Mouse (Mus musculus): ENCODE results near the gene Fbxo2. TPM values are rescaled to one million over a fixed set of nuclear protein-coding genes. Genes with fewer than 3 reads are reported as not detected.
"Not testable (repeated sequence)": the region's sequence is repeated elsewhere in the genome, so short reads cannot be mapped to it uniquely, and the experiment has no call there.

Fbxo2 gene
- 0.55 and 0.67 TPM in 2 replicates for polyA plus RNA-seq (2012; rRNA removed)

- H3K27me3 ChIP-seq (ENCODE audit: control insufficient read depth, insufficient read depth, low read length): peaks cover 36% of the 10 kb centered on the region
- H3K4me1 ChIP-seq (ENCODE audit: control insufficient read depth, insufficient read depth, insufficient read length, low read length): peaks cover 15% of the 10 kb centered on the region; the same call in 1 of the 2 replicates
- WGBS: 3% methylated on average over 43 of the region's 43 CpGs
Measured at GRCm38 (mm10) chr4:148160436-148161390, at the start of gene Fbxo2, which contains the start of gene Fbxo44. Fbxo2 (plus strand) TSS chr4:148160621. Fbxo44 (minus strand) TSS chr4:148160482.

GRCm38 (mm10) chr4:148112519-148112918, 47.9 kb upstream of the Fbxo2 start:
- Histone ChIP-seq H3K4me3 (ENCODE audit: low read depth, low read length) (no peak overlapping the region), H3K36me3 (ENCODE audit: control insufficient read depth, insufficient read depth, low read length) (no peaks in the 10 kb centered on the region), H3K27me3 (ENCODE audit: control insufficient read depth, insufficient read depth, low read length) (no peaks in the 10 kb centered on the region), H3K27ac (ENCODE audit: insufficient read depth, low read depth, low read length) (no peak overlapping the region), H3K4me1 (ENCODE audit: control insufficient read depth, insufficient read depth, insufficient read length, low read length) (peaks cover 2% of the 10 kb centered on the region; the same call in 1 of the 2 replicates)
- TF ChIP-seq POLR2A (IDR thresholded peaks at IDR 0.05; ENCODE audit: low read depth, low read length) (no peak), CTCF (IDR thresholded peaks at IDR 0.05; ENCODE audit: extremely low read depth, insufficient read length, insufficient replicate concordance, low read depth, low read length) (no peak)
- 37% methylated on average over 12 of the region's 12 CpGs for WGBS

More at GRCm38 (mm10) chr4:148160436-148161390, at the start of gene Fbxo2, which contains the start of gene Fbxo44:
- no peak within 1 kb of the TSS for H3K27ac ChIP-seq (ENCODE audit: insufficient read depth, low read depth, low read length)
- peak within 1 kb of the TSS; percentile 74 for H3K4me3 ChIP-seq (ENCODE audit: low read depth, low read length)
- no peaks in the 10 kb centered on the region; the same call in 1 of the 2 replicates for H3K36me3 ChIP-seq (ENCODE audit: control insufficient read depth, insufficient read depth, low read length)
- no peak for TF ChIP-seq CTCF (IDR thresholded peaks at IDR 0.05; ENCODE audit: extremely low read depth, insufficient read length, insufficient replicate concordance, low read depth, low read length)
- TF ChIP-seq POLR2A (IDR thresholded peaks at IDR 0.05; ENCODE audit: low read depth, low read length): no peak

GRCm38 (mm10) chr4:148114758-148115391, 45.5 kb upstream of the Fbxo2 start:
- TF ChIP-seq CTCF (IDR thresholded peaks at IDR 0.05; ENCODE audit: extremely low read depth, insufficient read length, insufficient replicate concordance, low read depth, low read length): peak; percentile 99
- TF ChIP-seq POLR2A (IDR thresholded peaks at IDR 0.05; ENCODE audit: low read depth, low read length): no peak
- Histone ChIP-seq H3K4me1 (ENCODE audit: control insufficient read depth, insufficient read depth, insufficient read length, low read length) (peaks cover 2% of the 10 kb centered on the region; the same call in 1 of the 2 replicates), H3K27me3 (ENCODE audit: control insufficient read depth, insufficient read depth, low read length) (no peaks in the 10 kb centered on the region), H3K36me3 (ENCODE audit: control insufficient read depth, insufficient read depth, low read length) (no peaks in the 10 kb centered on the region), H3K4me3 (ENCODE audit: low read depth, low read length) (no peak overlapping the region), H3K27ac (ENCODE audit: insufficient read depth, low read depth, low read length) (no peak overlapping the region)
- WGBS: 6% methylated on average over 15 of the region's 15 CpGs

- H3K27me3 ChIP-seq (ENCODE audit: control insufficient read depth, insufficient read depth, low read length): no peaks in the 10 kb centered on the region
- 4% methylated on average over 15 of the region's 15 CpGs for WGBS
- H3K4me1 ChIP-seq (ENCODE audit: control insufficient read depth, insufficient read depth, insufficient read length, low read length): peaks cover 2% of the 10 kb centered on the region; the same call in 1 of the 2 replicates
- H3K36me3 ChIP-seq (ENCODE audit: control insufficient read depth, insufficient read depth, low read length): no peaks in the 10 kb centered on the region
- H3K4me3 ChIP-seq (ENCODE audit: low read depth, low read length): no peak overlapping the region
- H3K27ac ChIP-seq (ENCODE audit: insufficient read depth, low read depth, low read length): no peak overlapping the region
- peak; percentile 30; the same call in 1 of the 2 replicates for TF ChIP-seq CTCF (IDR thresholded peaks at IDR 0.05; ENCODE audit: extremely low read depth, insufficient read length, insufficient replicate concordance, low read depth, low read length)
- no peak for TF ChIP-seq POLR2A (IDR thresholded peaks at IDR 0.05; ENCODE audit: low read depth, low read length)
Measured at GRCm38 (mm10) chr4:148115467-148115866, 45.0 kb upstream of the Fbxo2 start.

GRCm38 (mm10) chr4:148116657-148117056, 43.8 kb upstream of the Fbxo2 start:
- H3K4me1 ChIP-seq (ENCODE audit: control insufficient read depth, insufficient read depth, insufficient read length, low read length): peaks cover 2% of the 10 kb centered on the region; the same call in 1 of the 2 replicates
- WGBS: 81% methylated on average over 4 of the region's 4 CpGs
- TF ChIP-seq CTCF (IDR thresholded peaks at IDR 0.05; ENCODE audit: extremely low read depth, insufficient read length, insufficient replicate concordance, low read depth, low read length): peak; percentile 36; the same call in 1 of the 2 replicates
- TF ChIP-seq POLR2A (IDR thresholded peaks at IDR 0.05; ENCODE audit: low read depth, low read length): no peak
- H3K36me3 ChIP-seq (ENCODE audit: control insufficient read depth, insufficient read depth, low read length): no peaks in the 10 kb centered on the region
- H3K27ac ChIP-seq (ENCODE audit: insufficient read depth, low read depth, low read length): no peak overlapping the region
- H3K27me3 ChIP-seq (ENCODE audit: control insufficient read depth, insufficient read depth, low read length): no peaks in the 10 kb centered on the region
- no peak overlapping the region for H3K4me3 ChIP-seq (ENCODE audit: low read depth, low read length)

- no peaks in the 10 kb centered on the region for H3K36me3 ChIP-seq (ENCODE audit: control insufficient read depth, insufficient read depth, low read length)
- no peaks in the 10 kb centered on the region for H3K27me3 ChIP-seq (ENCODE audit: control insufficient read depth, insufficient read depth, low read length)
- peaks cover 2% of the 10 kb centered on the region; the same call in 1 of the 2 replicates for H3K4me1 ChIP-seq (ENCODE audit: control insufficient read depth, insufficient read depth, insufficient read length, low read length)
- H3K4me3 ChIP-seq (ENCODE audit: low read depth, low read length): no peak overlapping the region
- TF ChIP-seq CTCF (IDR thresholded peaks at IDR 0.05; ENCODE audit: extremely low read depth, insufficient read length, insufficient replicate concordance, low read depth, low read length) (no peak), POLR2A (IDR thresholded peaks at IDR 0.05; ENCODE audit: low read depth, low read length) (no peak)
- H3K27ac ChIP-seq (ENCODE audit: insufficient read depth, low read depth, low read length): no peak overlapping the region
- 76% methylated on average over 4 of the region's 4 CpGs for WGBS
Measured at GRCm38 (mm10) chr4:148117392-148117791, 43.0 kb upstream of the Fbxo2 start.

- not testable (repeated sequence) for H3K36me3 ChIP-seq (ENCODE audit: control insufficient read depth, insufficient read depth, low read length); H3K27ac ChIP-seq (ENCODE audit: insufficient read depth, low read depth, low read length); H3K4me3 ChIP-seq (ENCODE audit: low read depth, low read length); H3K27me3 ChIP-seq (ENCODE audit: control insufficient read depth, insufficient read depth, low read length); H3K4me1 ChIP-seq (ENCODE audit: control insufficient read depth, insufficient read depth, insufficient read length, low read length)
- WGBS: 77% methylated on average over 9 of the region's 9 CpGs
Measured at GRCm38 (mm10) chr4:148119578-148119977, 40.8 kb upstream of the Fbxo2 start.

All from small intestine, adult 2 months (tissue).